In the genomic region with DNA sequence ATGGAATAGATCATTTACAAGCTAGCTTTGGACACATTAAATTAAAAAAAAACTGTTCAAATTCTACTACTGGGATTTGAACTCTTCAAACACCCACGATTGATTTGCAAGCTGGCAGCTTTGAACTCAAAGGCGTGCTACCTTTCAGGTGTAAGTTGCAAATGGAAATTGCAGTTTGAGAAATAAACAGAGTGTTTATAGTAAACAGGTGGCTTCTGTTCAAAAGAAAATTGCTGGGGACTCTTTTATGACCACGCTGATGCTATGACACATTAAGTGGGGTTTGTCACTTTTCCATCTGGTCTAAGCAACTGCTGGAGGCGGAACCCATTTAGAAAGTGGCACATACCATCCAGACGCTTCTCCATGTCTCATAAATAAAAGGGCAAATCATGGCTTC, we compare ENCODE assay signal across 20 mouse cellular contexts.
DNase-seq lines count a peak whose midpoint lies in the region; TF ChIP-seq lines count a peak whose summit lies in the region.
"Had no signal": no experiment of that assay in that cellular context is flagged by ENCODE, and none has a peak within 500 bp of the region (broad histone marks: within the 10 kb centered on the region; RNA-seq: fewer than 3 reads in every experiment).

No protein-coding gene starts in this region.

- no peak overlapping the region for H3K4me3 ChIP-seq in layer of hippocampus, adult 2 months
- H3K4me3 ChIP-seq in heart, adult 2 months, result no peak overlapping the region
- H3K4me3 ChIP-seq: embryonic facial prominence, embryonic 12.5 days; forebrain, embryonic 13.5 days; heart, embryonic 13.5 days had no signal

- intact Hi-C loops in heart, adult 2 months (cut with DNase I), result no loop called here

- H3K36me3 ChIP-seq in heart, adult 2 months (ENCODE audit: control insufficient read depth, insufficient read depth, low read length), result no peaks in the 10 kb centered on the region
- H3K36me3 ChIP-seq: embryonic facial prominence, embryonic 12.5 days; heart, embryonic 13.5 days had no signal

- H3K79me2 ChIP-seq in heart, adult 2 months (replicated peaks; ENCODE audit: control insufficient read depth, insufficient read depth, low read length), result no peaks in the 10 kb centered on the region

- peak; percentile 9 for DNase-seq in embryo, embryonic 11 days
- DNase-seq in embryo, embryonic 10 days (ENCODE audit: low spot score), result no peak
- peak; percentile 6 to 12 for DNase-seq in layer of hippocampus, adult 2 months (ENCODE audit: low spot score in 2 of 2)
- DNase-seq in layer of hippocampus, adult 8-10 months (ENCODE audit: low spot score in 2 of 2), result no peak
- DNase-seq in forelimb bud, embryonic 11.5 days (ENCODE audit: low read depth, low spot score), result peak; percentile 71
- peak; percentile 49 for DNase-seq in retina, embryonic 14.5 days (ENCODE audit: low spot score)
- no peak for DNase-seq in heart, adult 2 months
- DNase-seq in yolk sac, embryonic 10.5 days (ENCODE audit: low spot score), result no peak
- DNase-seq: adrenal gland, adult 2 months; adrenal gland, postnatal 25 days; cerebellum, adult 11 months; cerebellum, adult 8-10 months; cerebellum, postnatal 14 days; gastrocnemius, postnatal 10 days; heart, postnatal 36 days; kidney, adult 11 months had no signal

- TF ChIP-seq POLR2A in heart, adult 2 months (IDR thresholded peaks at IDR 0.05; ENCODE audit: insufficient read depth, low read depth, low read length), result no peak

- H3K9ac ChIP-seq in heart, adult 2 months (ENCODE audit: low read depth, low read length), result no peak overlapping the region
- H3K9ac ChIP-seq: embryonic facial prominence, embryonic 12.5 days; forebrain, embryonic 13.5 days; heart, embryonic 13.5 days had no signal

- no peaks in the 10 kb centered on the region for H3K27me3 ChIP-seq in heart, adult 2 months (ENCODE audit: control insufficient read depth, insufficient read depth, low read length)
- H3K27me3 ChIP-seq: CH12.LX; embryonic facial prominence, embryonic 12.5 days; forebrain, embryonic 13.5 days; heart, embryonic 13.5 days had no signal

- H3K4me1 ChIP-seq in heart, adult 2 months (ENCODE audit: control insufficient read depth, insufficient read depth, low read length), result no peaks in the 10 kb centered on the region
- H3K4me1 ChIP-seq: forebrain, embryonic 13.5 days; heart, embryonic 13.5 days had no signal

- no peak for TF ChIP-seq EP300 in heart, adult 2 months (IDR thresholded peaks at IDR 0.05; ENCODE audit: insufficient read depth, low read depth, low read length)

- H3K27ac ChIP-seq in layer of hippocampus, adult 2 months, result no peak overlapping the region
- H3K27ac ChIP-seq in heart, adult 2 months, result no peak overlapping the region
- H3K27ac ChIP-seq: embryonic facial prominence, embryonic 12.5 days; forebrain, embryonic 13.5 days; heart, embryonic 13.5 days had no signal

- TF ChIP-seq CTCF in layer of hippocampus, adult 2 months (conservative IDR thresholded peaks at IDR 0.05), result no peak
- TF ChIP-seq CTCF in heart, adult 2 months (IDR thresholded peaks at IDR 0.05), result no peak

- WGBS in heart, adult 2 months, result 75% methylated on average over 5 of the region's 5 CpGs

Comparison
In these comparisons a context has a peak if more than half of its experiments do, and no peak if none do; other contexts are left out.
1. DNase-seq: peak in embryo, embryonic 11 days (single experiment), layer of hippocampus, adult 2 months (2 of 2), forelimb bud, embryonic 11.5 days (single experiment) and retina, embryonic 14.5 days (single experiment); none in embryo, embryonic 10 days (single experiment), layer of hippocampus, adult 8-10 months (0 of 2), heart, adult 2 months (0 of 2) and yolk sac, embryonic 10.5 days (single experiment).